Mouse (Mus musculus): ENCODE measurements at regions not wholly inside any gene's neighbourhood (a gene's known extent, or its start where the extent isn't known, plus 50 kb on each side); places are given as distances from the start of the nearest gene placed in this dataset.

DNA sequence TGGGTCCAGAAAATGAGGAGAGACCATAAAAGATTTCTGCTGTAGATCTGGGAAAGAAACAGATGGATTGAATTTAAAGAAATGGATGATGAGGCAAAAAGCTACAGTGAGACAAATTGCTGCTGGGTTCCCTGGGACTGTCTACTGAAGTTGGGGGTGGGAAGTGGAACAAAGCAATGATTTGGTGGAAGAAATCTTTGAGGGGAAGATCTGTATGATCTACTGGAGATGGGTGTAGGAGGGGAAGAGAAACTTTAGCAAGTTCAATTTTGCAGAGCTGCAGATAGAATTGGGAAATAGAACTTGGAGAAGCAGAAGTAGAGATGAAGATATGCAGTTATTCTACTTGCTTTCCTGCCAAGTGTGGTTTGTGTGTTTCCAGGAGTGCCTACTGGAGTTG, 5478.8 kb downstream of the 9330182O14Rik start:
- H3K9ac ChIP-seq (replicated peaks): no peak overlapping the region
- no peak for ATAC-seq
- H3K27ac ChIP-seq: no peak overlapping the region
- no peak overlapping the region for H3K4me3 ChIP-seq (replicated peaks)
- no peaks in the 10 kb centered on the region for H3K4me1 ChIP-seq (replicated peaks)
- no peak overlapping the region for H3K4me2 ChIP-seq (replicated peaks)
- no peaks in the 10 kb centered on the region for H3K36me3 ChIP-seq
- no peaks in the 10 kb centered on the region for H3K27me3 ChIP-seq
- no peaks in the 10 kb centered on the region for H3K9me3 ChIP-seq

GRCm38 (mm10) chr15:45646256-45646655, 5512.1 kb downstream of the 9330182O14Rik start:
- Histone ChIP-seq H3K27me3 (no peaks in the 10 kb centered on the region), H3K36me3 (no peaks in the 10 kb centered on the region), H3K27ac (no peak overlapping the region), H3K9ac (replicated peaks) (no peak overlapping the region), H3K4me1 (replicated peaks) (no peaks in the 10 kb centered on the region), H3K4me2 (replicated peaks) (no peak overlapping the region), H3K9me3 (0 out of 2 replicates have a peak, but pooled peaks cover 3% of the 10 kb centered on the region), H3K4me3 (replicated peaks) (no peak overlapping the region)
- no peak for ATAC-seq

DNA sequence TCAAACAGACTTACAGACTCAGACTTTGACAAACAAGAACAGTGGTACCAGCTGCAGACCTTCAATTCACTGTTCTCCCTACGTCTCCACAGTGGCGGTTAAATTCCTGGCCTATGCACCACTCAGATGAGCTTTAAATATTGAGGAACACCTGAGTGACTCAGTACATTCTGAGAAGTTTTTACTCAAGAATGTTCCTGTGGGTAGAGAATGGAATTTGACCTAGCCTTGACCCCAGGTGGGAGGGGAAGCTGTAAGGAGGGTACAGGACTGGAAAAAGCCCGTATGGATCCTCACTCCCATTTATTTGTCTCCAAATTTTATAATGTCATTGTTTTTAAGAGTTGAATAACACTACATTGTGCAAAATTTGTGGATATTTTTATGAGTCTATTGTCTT, 5529.4 kb downstream of the 9330182O14Rik start:
- WGBS: 82% methylated on average over 3 of the region's 3 CpGs
- ATAC-seq: no peak
- no peak overlapping the region for H3K4me2 ChIP-seq (replicated peaks)
- no peaks in the 10 kb centered on the region for H3K36me3 ChIP-seq
- no peak overlapping the region for H3K9ac ChIP-seq (replicated peaks)
- H3K9me3 ChIP-seq: no peaks in the 10 kb centered on the region
- H3K27ac ChIP-seq: no peak overlapping the region
- H3K27me3 ChIP-seq: no peaks in the 10 kb centered on the region
- no peaks in the 10 kb centered on the region for H3K4me1 ChIP-seq (replicated peaks)
- H3K4me3 ChIP-seq (replicated peaks): no peak overlapping the region

GRCm38 (mm10) chr15:45689446-45689845, 5555.3 kb downstream of the 9330182O14Rik start:
- ATAC-seq: no peak
- WGBS: 82% methylated on average over 1 of the region's 1 CpGs
- no peak overlapping the region for H3K27ac ChIP-seq
- H3K4me1 ChIP-seq (replicated peaks): no peaks in the 10 kb centered on the region
- H3K4me2 ChIP-seq (replicated peaks): no peak overlapping the region
- H3K4me3 ChIP-seq (replicated peaks): no peak overlapping the region
- H3K27me3 ChIP-seq: no peaks in the 10 kb centered on the region
- peaks cover 11% of the 10 kb centered on the region; the same call in 1 of the 2 replicates for H3K9me3 ChIP-seq
- H3K36me3 ChIP-seq: no peaks in the 10 kb centered on the region
- no peak overlapping the region for H3K9ac ChIP-seq (replicated peaks)

DNA sequence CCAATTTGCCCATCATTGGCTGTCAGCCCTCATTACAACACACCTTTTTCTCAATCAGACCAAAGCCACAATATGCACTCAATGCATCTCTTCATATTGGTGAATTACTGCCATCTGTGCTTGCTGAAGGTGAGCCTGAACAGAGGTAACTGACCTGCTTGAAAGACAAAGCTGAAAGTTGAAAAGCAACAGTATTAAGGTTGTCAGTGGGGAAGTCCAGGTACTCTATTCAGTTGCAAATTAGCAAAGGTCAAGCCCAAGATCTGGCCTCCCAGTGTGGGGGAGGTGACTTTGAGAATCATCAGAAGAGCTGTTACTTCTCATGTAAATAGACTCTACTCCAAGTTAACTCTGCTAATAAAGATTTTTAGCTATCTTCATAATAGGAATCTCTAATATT, 5555.9 kb downstream of the 9330182O14Rik start:
- no peak for ATAC-seq
- no peak overlapping the region for H3K4me3 ChIP-seq (replicated peaks)
- H3K27me3 ChIP-seq: no peaks in the 10 kb centered on the region
- no peaks in the 10 kb centered on the region for H3K36me3 ChIP-seq
- H3K27ac ChIP-seq: no peak overlapping the region
- H3K4me2 ChIP-seq (replicated peaks): no peak overlapping the region
- no peaks in the 10 kb centered on the region for H3K4me1 ChIP-seq (replicated peaks)
- no peak overlapping the region for H3K9ac ChIP-seq (replicated peaks)
- H3K9me3 ChIP-seq: peaks cover 11% of the 10 kb centered on the region; the same call in 1 of the 2 replicates

DNA sequence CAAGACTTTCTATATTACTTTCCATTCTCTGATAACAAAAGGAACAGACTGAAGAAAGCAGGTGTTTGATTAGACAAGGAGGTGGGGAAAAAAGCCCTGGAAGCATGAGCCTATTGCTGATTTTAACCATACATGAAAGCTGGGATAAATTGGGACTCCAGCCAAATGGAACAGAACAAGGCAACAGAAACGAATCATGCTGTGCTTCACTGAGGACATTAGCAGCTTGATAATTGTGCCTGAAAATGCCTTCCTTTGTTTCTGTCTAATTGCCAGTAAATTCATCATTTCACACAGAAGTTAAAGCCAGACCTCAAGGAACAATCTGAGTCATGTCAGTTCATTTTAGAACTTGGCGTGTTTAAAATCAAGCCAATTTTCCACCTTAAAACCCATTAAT, 5576.9 kb downstream of the 9330182O14Rik start:
- no peaks in the 10 kb centered on the region for H3K9me3 ChIP-seq
- H3K4me2 ChIP-seq (replicated peaks): no peak overlapping the region
- WGBS: 31% methylated on average over 2 of the region's 2 CpGs
- ATAC-seq: 0 out of 2 replicates have a peak, but pooled peaks have one; percentile 17
- no peaks in the 10 kb centered on the region for H3K4me1 ChIP-seq (replicated peaks)
- H3K4me3 ChIP-seq (replicated peaks): no peak overlapping the region
- no peak overlapping the region for H3K27ac ChIP-seq
- no peaks in the 10 kb centered on the region for H3K27me3 ChIP-seq
- no peaks in the 10 kb centered on the region for H3K36me3 ChIP-seq
- H3K9ac ChIP-seq (replicated peaks): no peak overlapping the region

GRCm38 (mm10) chr15:45730370-45731153, 5596.4 kb downstream of the 9330182O14Rik start:
- Histone ChIP-seq H3K9me3 (no peaks in the 10 kb centered on the region), H3K9ac (replicated peaks) (no peak overlapping the region), H3K4me2 (replicated peaks) (no peak overlapping the region), H3K4me1 (replicated peaks) (no peaks in the 10 kb centered on the region), H3K36me3 (no peaks in the 10 kb centered on the region), H3K4me3 (replicated peaks) (no peak overlapping the region), H3K27ac (no peak overlapping the region), H3K27me3 (no peaks in the 10 kb centered on the region)
- WGBS: 86% methylated on average over 3 of the region's 3 CpGs
- ATAC-seq: no peak

DNA sequence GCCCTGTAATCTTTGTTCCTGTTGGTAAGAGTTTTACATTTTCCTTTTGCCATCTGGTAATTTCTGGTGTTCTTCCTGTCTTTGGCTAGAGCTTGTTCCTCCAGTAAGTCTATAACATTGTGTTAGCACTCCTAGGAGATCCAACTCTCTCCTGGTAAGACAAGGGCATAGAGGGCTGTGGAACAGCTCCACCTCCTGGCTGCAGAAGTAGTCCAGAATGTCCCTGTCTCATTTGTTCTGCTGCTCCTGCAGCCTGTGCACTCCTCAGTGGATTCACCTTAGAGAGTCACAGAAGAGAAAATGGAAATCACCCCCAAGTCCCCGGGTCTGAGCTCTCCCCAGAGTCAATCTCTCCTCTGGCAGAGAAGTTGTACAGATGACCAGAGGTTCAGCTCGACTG, 5629.1 kb downstream of the 9330182O14Rik start:
- no peak overlapping the region for H3K9ac ChIP-seq (replicated peaks)
- 47% methylated on average over 2 of the region's 2 CpGs for WGBS
- ATAC-seq: no peak

More for the DNA sequence above, 5629.1 kb downstream of the 9330182O14Rik start:
- H3K4me3 ChIP-seq (replicated peaks): no peak overlapping the region
- no peaks in the 10 kb centered on the region for H3K4me1 ChIP-seq (replicated peaks)
- no peaks in the 10 kb centered on the region for H3K27me3 ChIP-seq
- H3K27ac ChIP-seq: no peak overlapping the region
- H3K4me2 ChIP-seq (replicated peaks): no peak overlapping the region
- no peaks in the 10 kb centered on the region for H3K9me3 ChIP-seq
- no peaks in the 10 kb centered on the region for H3K36me3 ChIP-seq

Data from midbrain, embryonic 13.5 days (tissue).